Mouse (Mus musculus) limb, embryonic 12.5 days (tissue): ENCODE data around the gene Cnr2. TPM values are rescaled to one million over a fixed set of nuclear protein-coding genes. Genes with fewer than 3 reads are reported as not detected.

Source experiments
- ATAC-seq: fragments of 200-750 bp; cut with Nextera tagmentation; 2 replicates; pipeline ENCODE4 v1.8.0; 2017; ENCODE audit warnings: low read depth, moderate TSS enrichment; ENCODE audit not compliant: insufficient number of reproducible peaks, insufficient read depth, low FRiP score, low TSS enrichment
- H3K27ac ChIP-seq: fragments of 300-500 bp; sonication (generic); 2 replicates; pipeline ENCODE4 v1.5.1; 2016; ENCODE audit warnings: mild to moderate bottlenecking, moderate library complexity
- H3K27me3 ChIP-seq: fragments of 300-500 bp; sonication (generic); 2 replicates; pipeline ENCODE4 v1.6.1; 2016; ENCODE audit warnings: mild to moderate bottlenecking, moderate library complexity
- H3K36me3 ChIP-seq: fragments of 300-500 bp; sonication (generic); 2 replicates; pipeline ENCODE4 v1.6.1; 2016; ENCODE audit warnings: mild to moderate bottlenecking, moderate library complexity
- H3K4me1 ChIP-seq: fragments of 300-500 bp; sonication (generic); replicated peaks from 2 replicates; pipeline ENCODE4 v1.6.1; 2016
- H3K4me2 ChIP-seq: fragments of 300-500 bp; sonication (generic); 2 replicates; pipeline ENCODE4 v1.6.1; 2016; ENCODE audit warnings: mild to moderate bottlenecking, moderate library complexity
- H3K4me3 ChIP-seq: fragments of 300-500 bp; sonication (generic); replicated peaks from 2 replicates; pipeline ENCODE4 v1.5.1; 2016; ENCODE audit warnings: mild to moderate bottlenecking
- H3K9ac ChIP-seq: fragments of 300-500 bp; sonication (generic); replicated peaks from 2 replicates; pipeline ENCODE4 v1.6.1; 2016; ENCODE audit warnings: mild to moderate bottlenecking, moderate library complexity
- H3K9me3 ChIP-seq: fragments of 300-500 bp; sonication (generic); 2 replicates; pipeline ENCODE4 v1.6.1; 2016; ENCODE audit warnings: mild to moderate bottlenecking, moderate library complexity
- WGBS: fragments of 180-500 bp; shearing (Covaris S2); methylation state at CpG from one replicate; pipeline ENCODE4 v1.1.7; 2016; 5-methylcytosine and 5-hydroxymethylcytosine counted together
- polyA plus RNA-seq: library from polyadenylated mRNA; unstranded; fragments of >200 nt; fragmentation: Nextera tagmentation; extraction: Ambion mirVana; gene quantifications from 2 replicates; pipeline ENCODE4 v1.2.1, GENCODE M21; 2016

Cnr2 gene
- 0.22 and 0.45 TPM in 2 replicates for polyA plus RNA-seq

DNA sequence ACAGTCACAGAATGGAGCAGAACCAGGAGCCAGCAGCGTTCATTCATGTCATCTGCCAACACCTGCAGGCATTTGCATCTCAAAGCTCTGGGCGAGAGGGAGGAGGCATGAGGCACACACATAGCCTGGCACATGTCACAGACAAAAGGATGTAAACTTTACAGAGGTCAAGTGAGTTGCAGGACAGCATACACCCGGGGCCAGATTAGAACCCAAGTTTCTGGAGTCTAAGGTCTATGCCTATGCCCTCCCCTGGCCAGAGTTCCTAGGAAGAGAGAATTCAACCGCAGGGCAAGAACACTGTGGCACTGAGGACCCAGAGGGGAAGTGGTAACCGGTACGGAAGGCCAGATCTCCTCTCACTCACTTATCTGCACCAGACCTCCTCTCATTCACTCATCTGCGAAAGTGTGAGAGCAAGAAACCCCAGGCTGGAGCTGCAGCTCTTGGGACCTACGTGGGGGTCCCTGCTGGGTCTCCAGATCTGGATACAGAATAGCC, at the start of gene Cnr2:
Gene Cnr2, plus strand, starts transcription at position 324 of the 501 bp plus-strand sequence.
- Histone ChIP-seq H3K9me3 (no peaks in the 10 kb centered on the region), H3K9ac (no peak within 1 kb of the TSS), H3K27me3 (peaks cover 9% of the 10 kb centered on the region; the same call in 1 of the 2 replicates), H3K4me1 (peaks cover 7% of the 10 kb centered on the region), H3K4me2 (no peak within 1 kb of the TSS), H3K4me3 (no peak within 1 kb of the TSS), H3K36me3 (no peaks in the 10 kb centered on the region), H3K27ac (no peak within 1 kb of the TSS)
- no peak for ATAC-seq
- 51% methylated on average over 8 of the region's 8 CpGs for WGBS

DNA sequence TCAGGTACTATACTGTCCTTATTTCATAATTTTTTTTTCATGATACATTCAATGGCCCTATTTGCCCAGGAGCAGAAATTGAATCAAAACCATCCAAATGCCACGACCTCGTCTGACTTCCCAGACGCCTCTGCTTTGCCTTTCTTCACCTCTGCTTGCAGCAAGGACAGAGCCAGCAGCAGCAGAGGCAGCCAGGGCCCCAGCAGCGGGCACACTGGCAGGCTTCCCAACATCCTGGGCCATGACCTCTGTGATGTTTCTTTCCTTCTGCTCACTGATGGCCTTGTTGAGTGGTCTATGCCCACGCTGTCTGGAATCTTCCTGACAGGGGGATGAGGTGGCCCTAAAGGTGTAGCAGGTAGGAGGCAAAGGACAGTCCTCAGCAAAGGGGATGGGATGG, 47.6 kb upstream of the Cnr2 start:
- H3K4me3 ChIP-seq = no peak overlapping the region
- ATAC-seq = no peak
- no peak overlapping the region for H3K9ac ChIP-seq
- no peaks in the 10 kb centered on the region for H3K36me3 ChIP-seq
- H3K27me3 ChIP-seq = no peaks in the 10 kb centered on the region
- peaks cover 4% of the 10 kb centered on the region; the same call in 1 of the 2 replicates for H3K4me1 ChIP-seq
- no peak overlapping the region for H3K27ac ChIP-seq
- H3K4me2 ChIP-seq = no peak overlapping the region
- no peaks in the 10 kb centered on the region for H3K9me3 ChIP-seq
- WGBS = 67% methylated on average over 5 of the region's 5 CpGs

DNA sequence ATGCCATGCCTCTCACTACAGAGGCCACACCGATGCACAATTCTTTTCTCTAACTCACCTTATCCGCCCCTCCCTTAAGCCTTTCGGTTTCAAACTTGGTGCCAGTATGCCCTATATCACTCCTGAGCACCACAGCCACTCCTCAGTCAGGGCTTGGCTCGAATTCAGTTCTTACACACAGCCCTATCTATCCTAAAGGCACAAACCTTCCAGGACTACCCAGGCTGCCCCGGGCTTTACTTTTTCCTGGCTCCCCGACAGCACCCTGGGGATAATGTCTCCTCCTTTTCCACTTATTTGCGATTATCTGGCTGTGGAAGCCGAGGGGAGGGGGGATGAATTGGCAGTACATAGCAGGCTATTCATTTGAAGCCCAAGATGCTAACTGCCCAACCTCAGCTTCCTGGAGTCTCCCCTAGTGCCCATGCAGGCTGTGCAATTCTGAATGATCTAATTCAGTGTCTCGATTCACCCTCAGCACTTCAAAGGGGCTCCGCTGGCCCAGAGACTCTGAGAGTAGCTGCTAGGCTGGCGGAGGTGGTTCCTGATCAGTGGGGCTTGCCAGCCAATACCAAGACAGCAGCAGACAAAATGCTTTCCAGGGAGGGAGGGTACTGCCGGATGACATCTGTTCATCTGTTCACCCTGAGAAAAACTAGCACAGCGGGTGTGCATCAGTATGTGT, 44.6 kb upstream of the Cnr2 start:
- H3K9me3 ChIP-seq = no peaks in the 10 kb centered on the region
- 38% methylated on average over 13 of the region's 13 CpGs for WGBS
- H3K27ac ChIP-seq = no peak overlapping the region
- no peak overlapping the region for H3K4me2 ChIP-seq
- ATAC-seq = no peak
- no peak overlapping the region for H3K9ac ChIP-seq
- H3K4me1 ChIP-seq = peaks cover 12% of the 10 kb centered on the region; the same call in 1 of the 2 replicates
- no peak overlapping the region for H3K4me3 ChIP-seq
- no peaks in the 10 kb centered on the region for H3K36me3 ChIP-seq
- H3K27me3 ChIP-seq = no peaks in the 10 kb centered on the region

DNA sequence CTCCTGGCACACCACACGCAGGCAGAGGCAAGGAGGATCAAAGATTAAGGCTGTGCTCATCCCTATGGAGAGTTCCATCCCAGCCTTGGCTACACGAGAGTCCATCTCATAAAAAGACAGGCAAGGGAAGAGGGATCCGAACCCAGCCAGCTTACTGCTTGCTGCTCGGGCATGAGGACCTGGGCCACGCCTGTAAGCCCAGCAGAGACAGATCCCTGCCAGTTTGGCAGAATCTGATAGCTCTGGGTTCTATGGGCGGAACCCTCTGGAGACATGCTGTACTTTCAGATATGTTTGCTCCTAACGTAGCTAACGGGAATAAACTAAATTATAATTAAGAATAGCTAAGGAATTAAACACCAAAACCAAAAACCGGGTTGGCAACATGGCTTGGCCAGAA, 43.3 kb upstream of the Cnr2 start:
- Histone ChIP-seq H3K9ac (no peak overlapping the region), H3K9me3 (no peaks in the 10 kb centered on the region), H3K4me1 (peaks cover 12% of the 10 kb centered on the region; the same call in 1 of the 2 replicates), H3K27ac (no peak overlapping the region), H3K4me3 (no peak overlapping the region), H3K4me2 (no peak overlapping the region), H3K27me3 (no peaks in the 10 kb centered on the region), H3K36me3 (no peaks in the 10 kb centered on the region)
- 85% methylated on average over 9 of the region's 9 CpGs for WGBS
- ATAC-seq = no peak

- Histone ChIP-seq H3K4me1 (peaks cover 21% of the 10 kb centered on the region), H3K4me3 (no peak overlapping the region), H3K27ac (peak overlapping the region; percentile 99; the same call in 1 of the 2 replicates), H3K9ac (no peak overlapping the region), H3K27me3 (no peaks in the 10 kb centered on the region), H3K4me2 (0 out of 2 replicates have a peak overlapping the region, but pooled peaks have one; percentile 76), H3K9me3 (no peaks in the 10 kb centered on the region), H3K36me3 (no peaks in the 10 kb centered on the region)
- WGBS = 89% methylated on average over 14 of the region's 14 CpGs
- no peak for ATAC-seq
Observed at GRCm38 (mm10) chr4:135853987-135854546, 41.1 kb upstream of the Cnr2 start.

DNA sequence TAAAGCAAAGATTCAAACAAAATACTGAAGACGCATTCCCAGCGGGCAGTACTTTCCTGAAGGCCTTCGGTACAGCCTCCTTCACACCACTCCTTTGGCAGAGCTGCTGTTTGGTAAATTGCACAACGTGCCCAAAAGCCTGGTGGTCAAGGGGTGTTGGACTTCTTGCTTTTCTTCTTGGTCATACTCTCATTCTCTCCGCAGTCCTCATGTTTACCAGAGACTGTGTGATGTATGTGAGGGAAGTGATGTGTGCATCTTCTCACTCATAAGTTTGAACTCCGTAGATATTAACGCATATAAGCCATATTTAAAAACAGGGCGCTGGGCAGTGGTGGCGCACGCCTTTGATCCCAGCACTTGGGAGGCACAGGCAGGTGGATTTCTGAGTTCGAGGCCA, 40.6 kb upstream of the Cnr2 start:
- Histone ChIP-seq H3K36me3 (peaks cover 5% of the 10 kb centered on the region; the same call in 1 of the 2 replicates), H3K4me3 (no peak overlapping the region; the same call in 1 of the 2 replicates), H3K9ac (peak overlapping the region; percentile 99), H3K9me3 (no peaks in the 10 kb centered on the region), H3K27me3 (no peaks in the 10 kb centered on the region), H3K4me2 (peak overlapping the region; percentile 76), H3K4me1 (peaks cover 26% of the 10 kb centered on the region), H3K27ac (peak overlapping the region; percentile 99)
- 72% methylated on average over 11 of the region's 11 CpGs for WGBS
- ATAC-seq = no peak

GRCm38 (mm10) chr4:135855080-135855479, 40.1 kb upstream of the Cnr2 start:
- Histone ChIP-seq H3K27ac (peak overlapping the region; percentile 99), H3K4me2 (peak overlapping the region; percentile 76), H3K9ac (peak overlapping the region; percentile 99), H3K36me3 (peaks cover 7% of the 10 kb centered on the region; the same call in 1 of the 2 replicates), H3K4me3 (peak overlapping the region; percentile 93), H3K9me3 (no peaks in the 10 kb centered on the region), H3K27me3 (no peaks in the 10 kb centered on the region), H3K4me1 (peaks cover 30% of the 10 kb centered on the region)
- 10% methylated on average over 6 of the region's 6 CpGs for WGBS
- ATAC-seq = peak; percentile 23

DNA sequence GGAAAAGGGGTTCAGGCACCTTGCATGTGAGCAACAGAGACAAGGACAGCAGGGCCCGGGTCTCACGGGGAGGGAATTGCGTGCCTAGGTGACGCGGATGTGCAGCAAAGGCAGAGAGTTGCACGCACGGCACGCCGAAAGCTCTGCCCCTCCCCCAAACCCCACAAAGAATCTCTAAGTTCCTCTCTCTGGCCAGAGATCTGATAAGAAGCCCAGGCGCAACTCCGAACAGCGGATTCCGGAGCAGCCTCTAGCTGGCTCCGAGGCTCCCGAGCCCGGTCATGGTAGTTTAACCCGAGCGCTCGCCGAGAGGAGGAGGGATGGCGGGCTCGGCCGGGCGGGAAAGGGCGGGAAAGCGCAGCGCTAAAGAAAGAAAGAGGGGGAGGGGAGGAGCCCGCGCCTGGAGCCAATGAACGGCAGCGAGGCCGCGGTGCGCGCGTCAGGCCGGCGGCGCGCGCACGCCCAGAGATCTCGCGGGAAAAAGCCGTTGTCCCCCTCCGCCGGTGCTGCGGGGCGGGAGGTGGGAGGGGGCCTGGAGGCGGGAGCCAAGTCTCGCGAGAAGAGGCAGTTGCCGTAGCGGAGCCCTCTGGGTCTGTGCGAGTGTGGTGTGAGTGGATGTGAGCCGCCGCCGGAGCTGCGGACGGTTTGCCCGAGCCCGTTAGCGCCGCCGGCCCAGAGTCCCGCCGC, 39.5 kb upstream of the Cnr2 start, which contains the start of gene Srsf10:
Gene Srsf10, plus strand, starts transcription at position 212 of the 687 bp plus-strand sequence.
- peak within 1 kb of the TSS; percentile 93 for H3K4me3 ChIP-seq
- peak; percentile 95 for ATAC-seq
- no peaks in the 10 kb centered on the region for H3K27me3 ChIP-seq
- H3K9ac ChIP-seq = peak within 1 kb of the TSS; percentile 99
- H3K27ac ChIP-seq = peak within 1 kb of the TSS; percentile 99
- H3K9me3 ChIP-seq = no peaks in the 10 kb centered on the region
- H3K4me1 ChIP-seq = peaks cover 33% of the 10 kb centered on the region
- WGBS = under 1% methylated on average over 67 of the region's 67 CpGs
- peak within 1 kb of the TSS; percentile 80 for H3K4me2 ChIP-seq
- H3K36me3 ChIP-seq = peaks cover 7% of the 10 kb centered on the region; the same call in 1 of the 2 replicates

- H3K4me1 ChIP-seq = peaks cover 37% of the 10 kb centered on the region
- H3K36me3 ChIP-seq = peaks cover 7% of the 10 kb centered on the region; the same call in 1 of the 2 replicates
- peak; percentile 62 for ATAC-seq
Observed at GRCm38 (mm10) chr4:135856223-135857091, 38.7 kb upstream of the Cnr2 start.

DNA sequence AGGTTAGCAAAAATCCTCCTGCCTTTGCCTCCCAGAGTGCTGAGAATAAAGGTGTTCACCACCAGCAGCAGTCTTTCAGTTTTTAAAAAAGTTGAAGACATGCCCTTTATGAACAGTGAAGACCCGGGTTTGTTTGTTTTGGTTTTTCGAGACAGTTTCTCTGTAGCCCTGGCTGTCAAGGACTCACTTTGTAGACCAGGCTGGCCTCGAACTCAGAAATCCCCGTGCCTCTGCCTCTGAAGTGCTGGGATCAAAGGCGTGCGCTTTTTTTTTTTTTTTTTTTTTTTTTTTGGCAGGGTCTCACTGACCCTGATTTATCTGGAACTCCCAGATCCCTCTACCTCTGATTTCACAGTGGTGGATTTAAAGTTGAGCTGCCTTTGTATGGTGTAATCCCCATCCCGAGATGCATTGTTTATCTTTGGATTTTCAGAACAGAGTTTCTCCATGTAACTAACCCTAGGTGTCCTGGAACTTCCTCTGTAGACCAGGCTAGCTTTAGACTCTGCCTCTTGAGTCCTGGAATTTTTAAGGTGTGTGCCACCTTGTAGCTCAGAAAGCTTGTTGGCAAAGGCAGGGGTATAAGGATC, 37.5 kb upstream of the Cnr2 start:
- H3K9me3 ChIP-seq = no peaks in the 10 kb centered on the region
- H3K4me3 ChIP-seq = peak overlapping the region; percentile 93
- H3K36me3 ChIP-seq = peaks cover 16% of the 10 kb centered on the region; the same call in 1 of the 2 replicates
- H3K4me1 ChIP-seq = peaks cover 37% of the 10 kb centered on the region
- peak overlapping the region; percentile 80 for H3K4me2 ChIP-seq
- no peaks in the 10 kb centered on the region for H3K27me3 ChIP-seq
- H3K9ac ChIP-seq = peak overlapping the region; percentile 99
- WGBS = 8% methylated on average over 7 of the region's 7 CpGs
- ATAC-seq = no peak
- no peak overlapping the region for H3K27ac ChIP-seq

More at GRCm38 (mm10) chr4:135856223-135857091, 38.7 kb upstream of the Cnr2 start:
- WGBS = under 1% methylated on average over 86 of the region's 91 CpGs
- Histone ChIP-seq H3K27me3 (no peaks in the 10 kb centered on the region), H3K4me2 (peak overlapping the region; percentile 80), H3K9me3 (no peaks in the 10 kb centered on the region), H3K4me3 (peak overlapping the region; percentile 93), H3K27ac (peak overlapping the region; percentile 99), H3K9ac (peak overlapping the region; percentile 99)
